Mouse (Mus musculus): ENCODE data around the gene Obscn. TPM values are rescaled to one million over a fixed set of nuclear protein-coding genes. Genes with fewer than 3 reads are reported as not detected.

Gene Obscn
- polyA plus RNA-seq, 1 experiment from 2014 or later, result 0.70 TPM

GRCm38 (mm10) chr11:58949480-58950431 is 186.4 kb downstream of the Obscn start:
- H3K9me3 ChIP-seq, result no peaks in the 10 kb centered on the region
- peak overlapping the region; percentile 87 for H3K27ac ChIP-seq
- WGBS, result 10% methylated on average over 20 of the region's 20 CpGs
- peak overlapping the region; percentile 62 for H3K4me2 ChIP-seq
- no peak for ATAC-seq (ENCODE audit: insufficient number of reproducible peaks, insufficient read depth, low FRiP score, low TSS enrichment, low read depth)
- H3K9ac ChIP-seq (replicated peaks), result peak overlapping the region; percentile 60
- peak overlapping the region; percentile 49 for H3K4me3 ChIP-seq (replicated peaks)
- peaks cover 60% of the 10 kb centered on the region for H3K27me3 ChIP-seq
- peaks cover 26% of the 10 kb centered on the region for H3K4me1 ChIP-seq (replicated peaks)
- no peaks in the 10 kb centered on the region for H3K36me3 ChIP-seq

- peak; percentile 90 for ATAC-seq (ENCODE audit: insufficient number of reproducible peaks, insufficient read depth, low FRiP score, low TSS enrichment, low read depth)
- peaks cover 26% of the 10 kb centered on the region for H3K4me1 ChIP-seq (replicated peaks)
- no peaks in the 10 kb centered on the region for H3K9me3 ChIP-seq
- peak within 1 kb of the TSS; percentile 62 for H3K4me2 ChIP-seq
- peak within 1 kb of the TSS; percentile 60 for H3K9ac ChIP-seq (replicated peaks)
- peaks cover 69% of the 10 kb centered on the region for H3K27me3 ChIP-seq
- H3K27ac ChIP-seq, result peak within 1 kb of the TSS; percentile 93
- H3K36me3 ChIP-seq, result no peaks in the 10 kb centered on the region
- peak within 1 kb of the TSS; percentile 49 for H3K4me3 ChIP-seq (replicated peaks)
- WGBS, result under 1% methylated on average over 48 of the region's 48 CpGs
These were observed 187.4 kb downstream of the Obscn start, which contains the start of gene Hist3h2ba for GRCm38 (mm10) chr11:58948542-58949479. Gene Hist3h2ba (plus strand): TSS chr11:58948920.

- H3K36me3 ChIP-seq, result no peaks in the 10 kb centered on the region
- 20% methylated on average over 23 of the region's 23 CpGs for WGBS
- peak; percentile 32; the same call in 1 of the 2 replicates for ATAC-seq (ENCODE audit: insufficient number of reproducible peaks, insufficient read depth, low FRiP score, low TSS enrichment, low read depth)
- H3K4me2 ChIP-seq, result peak overlapping the region; percentile 62
- peaks cover 77% of the 10 kb centered on the region for H3K27me3 ChIP-seq
- H3K27ac ChIP-seq, result peak overlapping the region; percentile 93
- peaks cover 17% of the 10 kb centered on the region for H3K4me1 ChIP-seq (replicated peaks)
- H3K9ac ChIP-seq (replicated peaks), result peak overlapping the region; percentile 45; the same call in 1 of the 2 replicates
- no peaks in the 10 kb centered on the region for H3K9me3 ChIP-seq
- H3K4me3 ChIP-seq (replicated peaks), result peak overlapping the region; percentile 49
These were observed 188.2 kb downstream of the Obscn start for GRCm38 (mm10) chr11:58947798-58948528.

GRCm38 (mm10) chr11:58947306-58947705 is 188.9 kb downstream of the Obscn start:
- no peak overlapping the region for H3K27ac ChIP-seq
- WGBS, result 76% methylated on average over 3 of the region's 3 CpGs
- H3K4me3 ChIP-seq (replicated peaks), result no peak overlapping the region
- H3K4me1 ChIP-seq (replicated peaks), result peaks cover 15% of the 10 kb centered on the region; the same call in 1 of the 2 replicates
- no peak for ATAC-seq (ENCODE audit: insufficient number of reproducible peaks, insufficient read depth, low FRiP score, low TSS enrichment, low read depth)
- no peaks in the 10 kb centered on the region for H3K9me3 ChIP-seq
- H3K9ac ChIP-seq (replicated peaks), result no peak overlapping the region
- H3K27me3 ChIP-seq, result peaks cover 77% of the 10 kb centered on the region
- no peak overlapping the region for H3K4me2 ChIP-seq
- H3K36me3 ChIP-seq, result no peaks in the 10 kb centered on the region

Small RNA genes lying within 50 kb of the gene (microRNA-seq; reads per million reads assigned to microRNA genes)
- not detected for gene Gm44313

Other genes starting within 250 kb of the Obscn start
- 4.9 and 6.6 TPM in 2 replicates for gene Zfp39, start 232.2 kb downstream of the Obscn start, polyA plus RNA-seq (2016; fragmentation: Nextera tagmentation; extraction: Ambion mirVana)
- 0.25 TPM in 1 of 2 replicates, not detected in the other for gene Btnl10, start 218.5 kb downstream of the Obscn start, polyA plus RNA-seq (2016; fragmentation: Nextera tagmentation; extraction: Ambion mirVana)
- 306 and 315 TPM in 2 replicates for gene Rnf187, start 197.5 kb downstream of the Obscn start, polyA plus RNA-seq (2016; fragmentation: Nextera tagmentation; extraction: Ambion mirVana)
- 22.6 and 28.5 TPM in 2 replicates for gene Hist3h2ba, start 187.5 kb downstream of the Obscn start, polyA plus RNA-seq (2016; fragmentation: Nextera tagmentation; extraction: Ambion mirVana)
- 26.2 and 27.9 TPM in 2 replicates for gene Hist3h2a, start 181.7 kb downstream of the Obscn start, polyA plus RNA-seq (2016; fragmentation: Nextera tagmentation; extraction: Ambion mirVana)
- gene Trim17, start 181.7 kb downstream of the Obscn start, polyA plus RNA-seq (2016; fragmentation: Nextera tagmentation; extraction: Ambion mirVana), result 0.80 and 0.93 TPM in 2 replicates
- gene Trim11, start 158.3 kb downstream of the Obscn start, polyA plus RNA-seq (2016; fragmentation: Nextera tagmentation; extraction: Ambion mirVana), result 21.6 and 22.4 TPM in 2 replicates
- 4.5 and 5.0 TPM in 2 replicates for gene Iba57, start 27.3 kb upstream of the Obscn start, polyA plus RNA-seq (2016; fragmentation: Nextera tagmentation; extraction: Ambion mirVana)
- gene Gjc2, start 46.8 kb upstream of the Obscn start, polyA plus RNA-seq (2016; fragmentation: Nextera tagmentation; extraction: Ambion mirVana), result 0.65 and 1.2 TPM in 2 replicates
- gene Guk1, start 55.8 kb upstream of the Obscn start, polyA plus RNA-seq (2016; fragmentation: Nextera tagmentation; extraction: Ambion mirVana), result 121 and 130 TPM in 2 replicates
- 93.9 and 94.7 TPM in 2 replicates for gene Mrpl55, start 66.1 kb upstream of the Obscn start, polyA plus RNA-seq (2016; fragmentation: Nextera tagmentation; extraction: Ambion mirVana)
- gene 2310033P09Rik, start 71.9 kb upstream of the Obscn start, polyA plus RNA-seq (2016; fragmentation: Nextera tagmentation; extraction: Ambion mirVana), result 34.8 and 36.9 TPM in 2 replicates
- gene Arf1, start 91.9 kb upstream of the Obscn start, polyA plus RNA-seq (2016; fragmentation: Nextera tagmentation; extraction: Ambion mirVana), result 602 and 603 TPM in 2 replicates
- 1.6 and 2.6 TPM in 2 replicates for gene Wnt3a, start 154.3 kb upstream of the Obscn start, polyA plus RNA-seq (2016; fragmentation: Nextera tagmentation; extraction: Ambion mirVana)
- gene Wnt9a, start 170.5 kb upstream of the Obscn start, polyA plus RNA-seq (2016; fragmentation: Nextera tagmentation; extraction: Ambion mirVana), result 5.0 and 5.6 TPM in 2 replicates
- gene Prss38, start 239.3 kb upstream of the Obscn start, polyA plus RNA-seq (2016; fragmentation: Nextera tagmentation; extraction: Ambion mirVana), result 0.16 TPM in 1 of 2 replicates, not detected in the other